Mouse (Mus musculus) lung, postnatal 0 days (tissue): Measurements from ENCODE around the gene Cyp2j5. TPM values are rescaled to one million over a fixed set of nuclear protein-coding genes. Genes with fewer than 3 reads are reported as not detected.
"Not testable (repeated sequence)": the region's sequence is repeated elsewhere in the genome, so short reads cannot be mapped to it uniquely, and the experiment has no call there.

Experiments
- ATAC-seq: fragments of 200-750 bp; cut with Nextera tagmentation; 2 replicates; pipeline ENCODE4 v1.8.0; 2017; ENCODE audit warnings: moderate library complexity
- DNase-seq: peaks from one replicate; pipeline ENCODE4 v3.0.0-alpha.2; 2016; ENCODE audit warnings: low spot score
- H3K27ac ChIP-seq: fragments of 300-500 bp; sonication (generic); 2 replicates; pipeline ENCODE4 v1.5.1; 2014; ENCODE audit warnings: antibody characterized with exemption, mild to moderate bottlenecking, low read length, mixed read lengths
- H3K27me3 ChIP-seq: fragments of 300-500 bp; sonication (generic); replicated peaks from 2 replicates; pipeline ENCODE4 v1.6.1; 2014; ENCODE audit warnings: low read length, mixed read lengths; ENCODE audit not compliant: insufficient read depth
- H3K36me3 ChIP-seq: fragments of 300-500 bp; sonication (generic); 2 replicates; pipeline ENCODE4 v1.6.1; 2014; ENCODE audit warnings: low read length, mixed read lengths; ENCODE audit not compliant: insufficient read depth
- H3K4me1 ChIP-seq: fragments of 300-500 bp; sonication (generic); 2 replicates; pipeline ENCODE4 v1.6.1; 2014; ENCODE audit warnings: antibody characterized with exemption, low read depth, low read length, mixed read lengths; ENCODE audit not compliant: insufficient read depth
- H3K4me2 ChIP-seq: fragments of 300-500 bp; sonication (generic); replicated peaks from 2 replicates; pipeline ENCODE4 v1.6.1; 2014; ENCODE audit warnings: low read depth, mild to moderate bottlenecking, low read length, moderate library complexity, mixed read lengths
- H3K4me3 ChIP-seq: fragments of 300-500 bp; sonication (generic); 2 replicates; pipeline ENCODE4 v1.5.1; 2014; ENCODE audit warnings: low read depth, low read length
- H3K9ac ChIP-seq: fragments of 300-500 bp; sonication (generic); replicated peaks from 2 replicates; pipeline ENCODE4 v1.6.1; 2014; ENCODE audit warnings: low read depth, mild to moderate bottlenecking
- H3K9me3 ChIP-seq: fragments of 300-500 bp; sonication (generic); 2 replicates; pipeline ENCODE4 v1.6.1; 2016; ENCODE audit warnings: low read length, mixed read lengths
- CTCF ChIP-seq: IDR thresholded peaks from 2 replicates; pipeline ENCODE4 v1.5.1; 2016; ENCODE audit warnings: antibody characterized with exemption, mild to moderate bottlenecking
- EP300 ChIP-seq: IDR thresholded peaks from 2 replicates; pipeline ENCODE4 v1.6.1; 2016; ENCODE audit warnings: antibody characterized with exemption, mild to moderate bottlenecking, control low read depth
- WGBS: fragments of 180-500 bp; shearing (Covaris S2); extraction: QIAGEN DNeasy Blood & Tissue Kit; methylation state at CpG from one replicate; pipeline ENCODE4 v1.1.7; 2014; 5-methylcytosine and 5-hydroxymethylcytosine counted together
- polyA plus RNA-seq: library from polyadenylated mRNA; unstranded; fragments of >200 nt; fragmentation: Nextera tagmentation; extraction: Ambion mirVana; gene quantifications from 2 replicates; pipeline ENCODE4 v1.2.1, GENCODE M21; 2015

Cyp2j5 gene
- polyA plus RNA-seq, 1 experiment from 2014 or later = not detected

GRCm38 (mm10) chr4:96591791-96592150, 72.2 kb downstream of the Cyp2j5 start:
- Histone ChIP-seq H3K27ac (no peak overlapping the region), H3K4me3 (peak overlapping the region; percentile 48), H3K4me1 (no peaks in the 10 kb centered on the region; the same call in 1 of the 2 replicates), H3K9ac (no peak overlapping the region), H3K27me3 (no peaks in the 10 kb centered on the region), H3K9me3 (no peaks in the 10 kb centered on the region), H3K36me3 (no peaks in the 10 kb centered on the region), H3K4me2 (peak overlapping the region; percentile 83)
- ATAC-seq (peak; percentile 82), DNase-seq (no peak)
- 10% methylated on average over 4 of the region's 4 CpGs for WGBS
- TF ChIP-seq CTCF (peak; percentile 52), EP300 (peak; percentile 49; the same call in 1 of the 2 replicates)

- WGBS = 2% methylated on average over 18 of the region's 18 CpGs
- Histone ChIP-seq H3K9me3 (no peaks in the 10 kb centered on the region), H3K4me2 (peak within 1 kb of the TSS; percentile 83), H3K9ac (peak within 1 kb of the TSS; percentile 48), H3K27ac (peak within 1 kb of the TSS; percentile 85), H3K4me1 (no peaks in the 10 kb centered on the region; the same call in 1 of the 2 replicates), H3K27me3 (no peaks in the 10 kb centered on the region), H3K36me3 (no peaks in the 10 kb centered on the region), H3K4me3 (peak within 1 kb of the TSS; percentile 48)
- TF ChIP-seq CTCF = no peak; the same call in 1 of the 2 replicates
- TF ChIP-seq EP300 = peak; percentile 55
- DNase-seq (peak; percentile 92), ATAC-seq (peak; percentile 97)
These were observed 72.8 kb downstream of the Cyp2j5 start, which contains the start of gene Cyp2j9 for GRCm38 (mm10) chr4:96590911-96591790. Cyp2j9 (minus strand) TSS chr4:96591578.

- WGBS = 65% methylated on average over 1 of the region's 1 CpGs
- DNase-seq = no peak
These were observed 82.4 kb downstream of the Cyp2j5 start for GRCm38 (mm10) chr4:96581425-96582088.

GRCm38 (mm10) chr4:96580351-96580750, 83.6 kb downstream of the Cyp2j5 start:
- H3K4me1 ChIP-seq, H3K27ac ChIP-seq, DNase-seq, H3K27me3 ChIP-seq, H3K36me3 ChIP-seq, ATAC-seq, H3K4me2 ChIP-seq, H3K9me3 ChIP-seq, H3K4me3 ChIP-seq, H3K9ac ChIP-seq: not testable (repeated sequence)
- 49% methylated on average over 6 of the region's 6 CpGs for WGBS

More at GRCm38 (mm10) chr4:96581425-96582088, 82.4 kb downstream of the Cyp2j5 start:
- no peak overlapping the region for H3K27ac ChIP-seq
- H3K4me1 ChIP-seq = no peaks in the 10 kb centered on the region
- no peaks in the 10 kb centered on the region for H3K9me3 ChIP-seq
- H3K27me3 ChIP-seq = no peaks in the 10 kb centered on the region
- H3K4me3 ChIP-seq = no peak overlapping the region
- TF ChIP-seq CTCF = no peak
- TF ChIP-seq EP300 = no peak
- no peak overlapping the region for H3K4me2 ChIP-seq
- no peak overlapping the region for H3K9ac ChIP-seq
- ATAC-seq = no peak
- no peaks in the 10 kb centered on the region for H3K36me3 ChIP-seq

Other genes starting within 250 kb of the Cyp2j5 start
- gene Cyp2j8, start 156.8 kb downstream of the Cyp2j5 start, polyA plus RNA-seq = not detected in 2 replicates
- gene Cyp2j6, start 110.5 kb downstream of the Cyp2j5 start, polyA plus RNA-seq = 8.7 and 9.1 TPM in 2 replicates
- gene Cyp2j9, start 72.6 kb downstream of the Cyp2j5 start, polyA plus RNA-seq = 5.7 and 6.6 TPM in 2 replicates
- 1.5 and 2.6 TPM in 2 replicates for gene Gm12695, start 121.0 kb upstream of the Cyp2j5 start, polyA plus RNA-seq